Mouse (Mus musculus) kidney, adult 2 months (tissue): ENCODE results near the gene Cntnap4.

Source experiments
- CTCF ChIP-seq: fragments of 200-500 bp; conservative IDR thresholded peaks from 2 replicates; pipeline ENCODE4 v1.5.1; 2011; ENCODE audit warnings: low read depth, mild to moderate bottlenecking, control low read depth, low read length, moderate library complexity, mixed read lengths; ENCODE audit not compliant: insufficient read depth, insufficient read length
- POLR2A ChIP-seq: fragments of 200-500 bp; IDR thresholded peaks from one replicate; pipeline ENCODE4 v1.6.1; 2011; ENCODE audit warnings: low read depth, low read length, control low read depth

- no peak for TF ChIP-seq CTCF
- no peak for TF ChIP-seq POLR2A
Measured at GRCm38 (mm10) chr8:112698141-112698540, 128.3 kb downstream of the Cntnap4 start.
